Mouse (Mus musculus) forebrain, embryonic 10.5 days (tissue): ENCODE results near the gene 4930442H23Rik. TPM values are rescaled to one million over a fixed set of nuclear protein-coding genes. Genes with fewer than 3 reads are reported as not detected.
"Not testable (repeated sequence)": the region's sequence is repeated elsewhere in the genome, so short reads cannot be mapped to it uniquely, and the experiment has no call there.

ENCODE experiments used
- DNase-seq: peaks from one replicate; pipeline ENCODE4 v3.0.0-alpha.2; 2017; ENCODE audit warnings: low spot score; ENCODE audit errors: extremely low spot score
- H3K27ac ChIP-seq: fragments of 300-500 bp; sonication (generic); 2 replicates; pipeline ENCODE4 v1.5.1; 2016; ENCODE audit warnings: mild to moderate bottlenecking
- H3K27me3 ChIP-seq: fragments of 300-500 bp; sonication (generic); 2 replicates; pipeline ENCODE4 v1.6.1; 2016; ENCODE audit warnings: mild to moderate bottlenecking; ENCODE audit not compliant: poor library complexity, severe bottlenecking
- H3K36me3 ChIP-seq: fragments of 300-500 bp; sonication (generic); replicated peaks from 2 replicates; pipeline ENCODE4 v1.6.1; 2016; ENCODE audit warnings: mild to moderate bottlenecking, moderate library complexity
- H3K4me1 ChIP-seq: fragments of 300-500 bp; sonication (generic); 2 replicates; pipeline ENCODE4 v1.6.1; 2016
- H3K4me3 ChIP-seq: fragments of 300-500 bp; sonication (generic); 2 replicates; pipeline ENCODE4 v1.5.1; 2016; ENCODE audit warnings: mild to moderate bottlenecking, moderate library complexity
- H3K9me3 ChIP-seq: fragments of 300-500 bp; sonication (generic); 2 replicates; pipeline ENCODE4 v1.6.1; 2016; ENCODE audit warnings: mild to moderate bottlenecking, moderate library complexity
- WGBS: fragments of 180-500 bp; shearing (Covaris S2); methylation state at CpG from one replicate; pipeline ENCODE4 v1.1.7; 2016; 5-methylcytosine and 5-hydroxymethylcytosine counted together
- polyA plus RNA-seq: library from polyadenylated mRNA; unstranded; fragments of >200 nt; fragmentation: Nextera tagmentation; extraction: Ambion mirVana; gene quantifications from 2 replicates; pipeline ENCODE4 v1.2.1, GENCODE M21; 2016

The 4930442H23Rik gene
- polyA plus RNA-seq, 1 experiment from 2014 or later = not detected

- WGBS = 15% methylated on average over 37 of the region's 37 CpGs
- peaks cover 44% of the 10 kb centered on the region for H3K4me1 ChIP-seq
- H3K36me3 ChIP-seq = peaks cover 22% of the 10 kb centered on the region
- H3K27me3 ChIP-seq = peaks cover 55% of the 10 kb centered on the region
- peak overlapping the region; percentile 29; the same call in 1 of the 2 replicates for H3K4me3 ChIP-seq
- H3K9me3 ChIP-seq = no peaks in the 10 kb centered on the region
- no peak for DNase-seq
- H3K27ac ChIP-seq = no peak overlapping the region
These were observed 10.5 kb upstream of the 4930442H23Rik start for GRCm38 (mm10) chr10:81193991-81194774.

- peak overlapping the region; percentile 91 for H3K27ac ChIP-seq
- no peaks in the 10 kb centered on the region for H3K9me3 ChIP-seq
- peak overlapping the region; percentile 65 for H3K4me3 ChIP-seq
- peaks cover 44% of the 10 kb centered on the region for H3K4me1 ChIP-seq
- H3K36me3 ChIP-seq = peaks cover 30% of the 10 kb centered on the region
- 6% methylated on average over 19 of the region's 19 CpGs for WGBS
- DNase-seq = no peak
- peaks cover 50% of the 10 kb centered on the region for H3K27me3 ChIP-seq
These were observed 9.4 kb upstream of the 4930442H23Rik start for GRCm38 (mm10) chr10:81192968-81193501.

- 2% methylated on average over 93 of the region's 93 CpGs for WGBS
These were observed 8.8 kb upstream of the 4930442H23Rik start for GRCm38 (mm10) chr10:81192270-81192967.

GRCm38 (mm10) chr10:81191342-81191982 lies 7.8 kb upstream of the 4930442H23Rik start:
- no peak for DNase-seq
- Histone ChIP-seq H3K36me3 (peaks cover 46% of the 10 kb centered on the region), H3K4me3 (peak overlapping the region; percentile 65; the same call in 1 of the 2 replicates), H3K9me3 (no peaks in the 10 kb centered on the region), H3K27me3 (peaks cover 38% of the 10 kb centered on the region), H3K27ac (0 out of 2 replicates have a peak overlapping the region, but pooled peaks have one; percentile 91), H3K4me1 (peaks cover 44% of the 10 kb centered on the region)
- 91% methylated on average over 18 of the region's 18 CpGs for WGBS

More at GRCm38 (mm10) chr10:81192270-81192967, 8.8 kb upstream of the 4930442H23Rik start:
- peak; percentile 75 for DNase-seq
- no peaks in the 10 kb centered on the region for H3K9me3 ChIP-seq
- peaks cover 47% of the 10 kb centered on the region for H3K27me3 ChIP-seq
- H3K36me3 ChIP-seq = peaks cover 36% of the 10 kb centered on the region
- H3K4me3 ChIP-seq = peak overlapping the region; percentile 65
- peak overlapping the region; percentile 91 for H3K27ac ChIP-seq
- peaks cover 44% of the 10 kb centered on the region for H3K4me1 ChIP-seq

GRCm38 (mm10) chr10:81190912-81191321 lies 7.3 kb upstream of the 4930442H23Rik start:
- Histone ChIP-seq H3K36me3 (peaks cover 49% of the 10 kb centered on the region), H3K9me3 (no peaks in the 10 kb centered on the region), H3K27me3 (peaks cover 32% of the 10 kb centered on the region), H3K4me1 (peaks cover 44% of the 10 kb centered on the region), H3K27ac (no peak overlapping the region), H3K4me3 (no peak overlapping the region)
- WGBS = 78% methylated on average over 6 of the region's 6 CpGs
- no peak for DNase-seq

- Histone ChIP-seq H3K4me1 (peaks cover 43% of the 10 kb centered on the region), H3K27ac (no peak overlapping the region), H3K36me3 (peaks cover 53% of the 10 kb centered on the region), H3K9me3 (no peaks in the 10 kb centered on the region), H3K27me3 (peaks cover 27% of the 10 kb centered on the region), H3K4me3 (no peak overlapping the region)
- no peak for DNase-seq
- 71% methylated on average over 31 of the region's 31 CpGs for WGBS
These were observed 6.7 kb upstream of the 4930442H23Rik start for GRCm38 (mm10) chr10:81190236-81190911.

- Histone ChIP-seq H3K4me3 (no peak overlapping the region), H3K4me1 (peaks cover 45% of the 10 kb centered on the region), H3K36me3 (peaks cover 59% of the 10 kb centered on the region), H3K9me3 (no peaks in the 10 kb centered on the region), H3K27me3 (peaks cover 21% of the 10 kb centered on the region), H3K27ac (no peak overlapping the region)
- DNase-seq = no peak
- 77% methylated on average over 26 of the region's 26 CpGs for WGBS
These were observed 6.2 kb upstream of the 4930442H23Rik start for GRCm38 (mm10) chr10:81189821-81190220.

GRCm38 (mm10) chr10:81187161-81187560 lies 3.5 kb upstream of the 4930442H23Rik start:
- Histone ChIP-seq H3K36me3 (peaks cover 74% of the 10 kb centered on the region), H3K4me3 (no peak overlapping the region)

GRCm38 (mm10) chr10:81184765-81185164 lies 1.1 kb upstream of the 4930442H23Rik start:
- peaks cover 47% of the 10 kb centered on the region for H3K4me1 ChIP-seq
- peak overlapping the region; percentile 76; the same call in 1 of the 2 replicates for H3K4me3 ChIP-seq
- no peaks in the 10 kb centered on the region for H3K9me3 ChIP-seq
- 76% methylated on average over 4 of the region's 4 CpGs for WGBS
- peak overlapping the region; percentile 68 for H3K27ac ChIP-seq
- peaks cover 78% of the 10 kb centered on the region for H3K36me3 ChIP-seq
- H3K27me3 ChIP-seq = no peaks in the 10 kb centered on the region
- DNase-seq = no peak

More at GRCm38 (mm10) chr10:81187161-81187560, 3.5 kb upstream of the 4930442H23Rik start:
- no peak for DNase-seq
- WGBS = 94% methylated on average over 9 of the region's 9 CpGs
- Histone ChIP-seq H3K9me3 (no peaks in the 10 kb centered on the region), H3K4me1 (peaks cover 40% of the 10 kb centered on the region), H3K27me3 (no peaks in the 10 kb centered on the region), H3K27ac (no peak overlapping the region)

GRCm38 (mm10) chr10:81182336-81183333 lies 1.0 kb downstream of the 4930442H23Rik start, which contains the start of gene Dapk3:
Gene Dapk3, plus strand, starts transcription at chr10:81183005.
- Histone ChIP-seq H3K27ac (peak within 1 kb of the TSS; percentile 90), H3K4me1 (peaks cover 68% of the 10 kb centered on the region), H3K36me3 (peaks cover 85% of the 10 kb centered on the region), H3K27me3 (no peaks in the 10 kb centered on the region), H3K9me3 (no peaks in the 10 kb centered on the region), H3K4me3 (peak within 1 kb of the TSS; percentile 76)
- peak; percentile 99 for DNase-seq
- WGBS = 4% methylated on average over 53 of the region's 53 CpGs

- Histone ChIP-seq H3K36me3 (peaks cover 84% of the 10 kb centered on the region), H3K4me3 (peak overlapping the region; percentile 76; the same call in 1 of the 2 replicates), H3K4me1 (peaks cover 72% of the 10 kb centered on the region)
- not testable (repeated sequence) for H3K27me3 ChIP-seq, H3K27ac ChIP-seq, H3K9me3 ChIP-seq, DNase-seq
- 80% methylated on average over 12 of the region's 12 CpGs for WGBS
These were observed 1.8 kb downstream of the 4930442H23Rik start for GRCm38 (mm10) chr10:81181860-81182259.
